Mouse (Mus musculus) thymus, postnatal 36 days (tissue): Measurements from ENCODE around the gene Fbxo21.

Experiments
- DNase-seq, 2 experiments: peaks; one replicate each; pipeline ENCODE4 v3.0.0; 2022; ENCODE audit warnings: mixed read lengths in 2 of 2

The Fbxo21 gene

GRCm38 (mm10) chr5:118047091-118047757 is 70.7 kb downstream of the Fbxo21 start:
- peak in 1 of 2 experiments; percentile 40 for DNase-seq

- no peak for DNase-seq
These were observed 71.9 kb downstream of the Fbxo21 start for GRCm38 (mm10) chr5:118048412-118048811.

GRCm38 (mm10) chr5:118048928-118049327 is 72.4 kb downstream of the Fbxo21 start:
- no peak for DNase-seq

- DNase-seq = no peak
These were observed 74.2 kb downstream of the Fbxo21 start for GRCm38 (mm10) chr5:118050743-118051142.

- no peak for DNase-seq
These were observed 75.6 kb downstream of the Fbxo21 start for GRCm38 (mm10) chr5:118051981-118052662.

GRCm38 (mm10) chr5:118053205-118053604 is 76.7 kb downstream of the Fbxo21 start:
- no peak for DNase-seq

GRCm38 (mm10) chr5:118057508-118058111 is 81.1 kb downstream of the Fbxo21 start:
- DNase-seq = no peak

GRCm38 (mm10) chr5:118058858-118059257 is 82.3 kb downstream of the Fbxo21 start:
- DNase-seq = no peak

GRCm38 (mm10) chr5:118059646-118060045 is 83.1 kb downstream of the Fbxo21 start:
- DNase-seq = no peak
